Mouse (Mus musculus): Measurements from ENCODE around the gene Acvr1.

- no peak for TF ChIP-seq CTCF (IDR thresholded peaks at IDR 0.05; ENCODE audit: low read depth)
- TF ChIP-seq EP300 (IDR thresholded peaks at IDR 0.05; ENCODE audit: low read depth) = no peak
These were observed 134.7 kb downstream of the Acvr1 start for GRCm38 (mm10) chr2:58432211-58432610.

All from heart, postnatal 0 days (tissue).